Mouse (Mus musculus) heart, embryonic 10.5 days (tissue): ENCODE results near the gene Ulk4. TPM values are rescaled to one million over a fixed set of nuclear protein-coding genes. Genes with fewer than 3 reads are reported as not detected.
"Not testable (repeated sequence)": the region's sequence is repeated elsewhere in the genome, so short reads cannot be mapped to it uniquely, and the experiment has no call there.

Experiments used
- DNase-seq: peaks from one replicate; pipeline ENCODE4 v3.0.0-alpha.2; 2017; ENCODE audit warnings: low spot score
- H3K27ac ChIP-seq: fragments of 300-500 bp; sonication (generic); 2 replicates; pipeline ENCODE4 v1.5.1; 2016; ENCODE audit warnings: mild to moderate bottlenecking
- H3K27me3 ChIP-seq: fragments of 300-500 bp; sonication (generic); 2 replicates; pipeline ENCODE4 v1.6.1; 2016; ENCODE audit warnings: mild to moderate bottlenecking; ENCODE audit not compliant: poor library complexity, insufficient read depth, severe bottlenecking
- H3K36me3 ChIP-seq: fragments of 300-500 bp; sonication (generic); 2 replicates; pipeline ENCODE4 v1.6.1; 2016; ENCODE audit warnings: mild to moderate bottlenecking, moderate library complexity
- H3K4me1 ChIP-seq: fragments of 300-500 bp; sonication (generic); 2 replicates; pipeline ENCODE4 v1.6.1; 2016; ENCODE audit warnings: mild to moderate bottlenecking
- H3K4me3 ChIP-seq: fragments of 300-500 bp; sonication (generic); 2 replicates; pipeline ENCODE4 v1.5.1; 2016; ENCODE audit warnings: mild to moderate bottlenecking, moderate library complexity
- H3K9me3 ChIP-seq: fragments of 300-500 bp; sonication (generic); 2 replicates; pipeline ENCODE4 v1.6.1; 2016; ENCODE audit warnings: mild to moderate bottlenecking, moderate library complexity
- WGBS: fragments of 180-500 bp; shearing (Covaris S2); methylation state at CpG from one replicate; pipeline ENCODE4 v1.1.7; 2016; 5-methylcytosine and 5-hydroxymethylcytosine counted together
- polyA plus RNA-seq: library from polyadenylated mRNA; unstranded; fragments of >200 nt; fragmentation: Nextera tagmentation; extraction: Ambion mirVana; gene quantifications from 2 replicates; pipeline ENCODE4 v1.2.1, GENCODE M21; 2016

Ulk4 gene
- polyA plus RNA-seq, 1 experiment from 2014 or later, result 98.5 TPM

GRCm38 (mm10) chr9:120932371-120932770, 344.6 kb downstream of the Ulk4 start:
- 0 out of 2 replicates have a peak, but pooled peaks cover under 1% of the 10 kb centered on the region for H3K36me3 ChIP-seq
- H3K27me3 ChIP-seq, result no peaks in the 10 kb centered on the region
- 63% methylated on average over 6 of the region's 6 CpGs for WGBS
- H3K9me3 ChIP-seq, result no peaks in the 10 kb centered on the region
- no peak overlapping the region for H3K4me3 ChIP-seq
- peaks cover 28% of the 10 kb centered on the region for H3K4me1 ChIP-seq
- no peak for DNase-seq
- H3K27ac ChIP-seq, result no peak overlapping the region

DNA sequence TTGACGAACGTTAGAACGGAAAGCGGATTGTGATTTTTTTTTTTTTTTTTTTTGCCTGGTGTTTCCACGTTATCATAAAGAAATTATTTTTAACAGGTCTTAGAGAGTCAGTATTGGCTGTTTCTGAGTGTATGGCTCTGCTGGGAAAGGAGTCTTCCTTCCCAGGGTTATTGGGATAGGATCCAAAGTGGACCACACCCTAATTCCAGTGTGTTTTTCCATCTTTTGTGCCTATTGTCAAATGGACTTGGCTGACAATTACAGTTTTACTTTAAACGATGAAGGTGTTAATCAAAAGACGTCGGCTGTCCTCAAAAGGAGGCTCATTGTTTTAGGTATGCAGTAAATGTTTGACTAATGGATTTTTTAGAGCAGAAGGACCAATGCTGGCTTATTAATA, 346.2 kb downstream of the Ulk4 start:
- Histone ChIP-seq H3K9me3 (no peaks in the 10 kb centered on the region), H3K36me3 (no peaks in the 10 kb centered on the region), H3K4me3 (no peak overlapping the region), H3K4me1 (peaks cover 16% of the 10 kb centered on the region), H3K27ac (no peak overlapping the region), H3K27me3 (no peaks in the 10 kb centered on the region)
- no peak for DNase-seq
- WGBS, result 80% methylated on average over 8 of the region's 8 CpGs

DNA sequence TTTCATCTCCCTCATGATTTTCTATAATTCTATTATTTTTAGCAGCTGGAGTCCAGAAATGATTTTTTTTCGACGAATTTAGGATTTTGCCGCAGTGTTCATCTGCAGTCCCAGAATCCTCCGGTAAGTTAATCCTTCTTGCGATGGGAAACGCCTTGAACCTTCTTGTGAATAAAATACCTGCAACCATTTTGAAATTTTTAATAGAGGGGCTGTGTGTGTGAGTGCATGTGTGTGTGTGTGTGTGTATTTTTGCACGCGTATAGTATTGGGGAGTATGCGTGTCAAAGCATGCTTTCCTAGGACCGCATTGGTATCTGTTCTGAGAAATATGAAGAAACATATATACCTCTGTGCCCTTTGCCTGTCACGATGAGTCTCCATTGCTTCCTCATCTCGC, 347.0 kb downstream of the Ulk4 start:
- Histone ChIP-seq H3K27ac (no peak overlapping the region), H3K4me1 (peaks cover 8% of the 10 kb centered on the region), H3K4me3 (no peak overlapping the region), H3K36me3 (no peaks in the 10 kb centered on the region), H3K9me3 (no peaks in the 10 kb centered on the region), H3K27me3 (no peaks in the 10 kb centered on the region)
- DNase-seq, result no peak
- 91% methylated on average over 12 of the region's 12 CpGs for WGBS

DNA sequence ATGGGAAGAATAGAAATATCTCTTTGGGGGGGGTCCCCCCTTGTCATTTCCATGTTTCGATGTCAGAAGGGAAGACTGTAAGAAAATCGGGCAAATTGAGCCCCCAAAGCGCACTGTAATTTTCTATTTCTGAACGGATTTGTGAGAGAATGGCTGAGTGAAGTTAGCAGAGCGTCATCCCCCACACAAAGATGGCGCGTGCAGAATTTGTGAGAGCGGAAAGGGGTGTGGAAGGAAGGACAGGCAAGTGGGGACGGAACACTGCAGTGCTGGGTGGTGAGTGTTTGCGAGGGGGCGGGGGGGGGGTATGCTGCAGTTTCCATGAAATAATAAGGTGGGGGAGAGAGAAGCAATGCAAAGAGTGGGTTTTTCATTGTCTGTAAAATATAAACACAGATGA, 347.9 kb downstream of the Ulk4 start, which contains the start of gene Ctnnb1:
Ctnnb1 (plus strand) TSS at position 136 of the 400 bp plus-strand sequence.
- 92% methylated on average over 11 of the region's 11 CpGs for WGBS
- Histone ChIP-seq H3K9me3 (no peaks in the 10 kb centered on the region), H3K27ac (no peak within 1 kb of the TSS), H3K4me3 (no peak within 1 kb of the TSS), H3K4me1 (peaks cover 8% of the 10 kb centered on the region), H3K27me3 (no peaks in the 10 kb centered on the region), H3K36me3 (no peaks in the 10 kb centered on the region)
- DNase-seq, result no peak

DNA sequence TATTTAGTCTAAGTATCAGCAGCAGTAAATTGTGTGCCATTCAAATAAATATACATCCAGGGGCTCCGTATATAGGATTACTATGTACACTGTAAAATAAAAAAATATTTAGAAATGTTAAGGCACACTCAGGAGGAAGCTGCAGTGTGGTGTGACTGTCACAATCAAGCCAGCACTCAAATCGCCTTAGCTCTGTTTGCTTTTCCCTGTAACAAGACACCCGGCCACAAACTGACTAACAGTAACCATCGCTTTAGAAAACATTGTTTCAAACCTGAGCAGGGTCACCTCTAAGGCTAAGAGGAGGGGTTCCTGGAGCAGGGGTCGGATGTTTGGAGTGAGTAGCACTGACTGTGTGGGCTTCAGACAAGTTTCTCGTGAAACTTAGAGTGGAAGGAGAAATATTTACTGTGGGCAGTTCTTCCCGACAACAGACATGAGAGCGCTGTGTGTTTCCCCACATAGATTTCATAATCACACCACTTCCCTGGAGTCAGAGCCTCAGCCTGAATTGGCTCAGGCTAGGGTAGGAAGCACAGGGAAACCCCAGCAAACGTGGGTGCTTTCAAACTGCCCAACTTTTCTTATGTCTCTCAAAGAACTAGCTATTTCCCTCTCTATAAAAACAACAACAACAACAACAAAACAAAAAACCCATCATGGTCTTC, 349.9 kb downstream of the Ulk4 start:
- no peak for DNase-seq
- no peak overlapping the region for H3K4me3 ChIP-seq
- no peak overlapping the region for H3K27ac ChIP-seq
- no peaks in the 10 kb centered on the region for H3K27me3 ChIP-seq
- no peaks in the 10 kb centered on the region for H3K9me3 ChIP-seq
- H3K36me3 ChIP-seq, result no peaks in the 10 kb centered on the region
- H3K4me1 ChIP-seq, result no peaks in the 10 kb centered on the region; the same call in 1 of the 2 replicates
- WGBS, result 23% methylated on average over 9 of the region's 9 CpGs

GRCm38 (mm10) chr9:120926126-120926525, 350.9 kb downstream of the Ulk4 start:
- DNase-seq, result no peak
- Histone ChIP-seq H3K4me1 (no peaks in the 10 kb centered on the region; the same call in 1 of the 2 replicates), H3K4me3 (no peak overlapping the region), H3K9me3 (no peaks in the 10 kb centered on the region), H3K27me3 (no peaks in the 10 kb centered on the region), H3K27ac (no peak overlapping the region), H3K36me3 (no peaks in the 10 kb centered on the region)
- 61% methylated on average over 1 of the region's 1 CpGs for WGBS

DNA sequence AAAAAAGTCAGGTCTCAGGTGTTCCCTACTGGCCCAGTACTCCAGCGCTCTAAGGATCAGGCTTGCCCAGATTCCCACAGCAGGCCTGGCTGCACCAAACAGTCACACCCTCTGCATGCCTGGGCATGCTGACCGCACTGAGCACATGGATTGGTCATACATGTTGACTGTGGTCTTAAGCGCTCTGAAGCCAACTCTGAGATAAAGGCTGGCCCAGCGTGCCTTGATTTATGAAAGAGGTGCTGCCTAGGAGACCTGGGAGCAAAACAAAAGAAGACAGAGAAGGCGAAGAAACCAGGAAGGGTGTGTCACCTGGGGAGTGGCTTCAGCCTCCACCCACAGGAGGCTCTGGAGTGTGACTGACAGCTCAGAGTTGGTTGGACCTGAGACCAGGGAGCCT, 357.9 kb downstream of the Ulk4 start:
- Histone ChIP-seq H3K4me3 (no peak overlapping the region), H3K27ac (no peak overlapping the region), H3K9me3 (no peaks in the 10 kb centered on the region), H3K36me3 (no peaks in the 10 kb centered on the region), H3K27me3 (no peaks in the 10 kb centered on the region), H3K4me1 (peaks cover 24% of the 10 kb centered on the region)
- WGBS, result 73% methylated on average over 5 of the region's 5 CpGs
- no peak for DNase-seq

DNA sequence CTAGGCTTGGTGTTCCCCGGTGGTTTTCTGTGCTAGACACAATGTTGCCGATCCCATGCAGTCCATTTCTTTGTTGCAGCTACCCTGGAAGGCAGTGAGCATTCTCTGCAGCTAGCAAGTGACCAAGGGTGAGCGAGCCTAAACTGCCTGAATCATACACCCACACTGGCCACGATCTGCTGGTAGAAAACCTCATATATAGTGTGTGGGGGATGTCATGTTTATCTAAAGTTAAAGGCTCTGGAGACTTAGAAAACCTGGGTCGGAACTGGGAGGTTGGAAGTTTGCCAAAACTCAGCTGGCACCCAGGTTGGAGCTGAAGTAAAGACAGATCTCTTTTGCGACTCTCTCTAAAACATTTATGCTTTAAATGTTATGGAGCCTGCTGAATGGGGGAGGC, 358.4 kb downstream of the Ulk4 start:
- DNase-seq, result no peak
- peaks cover 24% of the 10 kb centered on the region for H3K4me1 ChIP-seq
- H3K27ac ChIP-seq, result peak overlapping the region; percentile 57; the same call in 1 of the 2 replicates
- H3K4me3 ChIP-seq, result no peak overlapping the region
- 44% methylated on average over 6 of the region's 6 CpGs for WGBS
- no peaks in the 10 kb centered on the region for H3K36me3 ChIP-seq
- no peaks in the 10 kb centered on the region for H3K9me3 ChIP-seq
- H3K27me3 ChIP-seq, result no peaks in the 10 kb centered on the region

DNA sequence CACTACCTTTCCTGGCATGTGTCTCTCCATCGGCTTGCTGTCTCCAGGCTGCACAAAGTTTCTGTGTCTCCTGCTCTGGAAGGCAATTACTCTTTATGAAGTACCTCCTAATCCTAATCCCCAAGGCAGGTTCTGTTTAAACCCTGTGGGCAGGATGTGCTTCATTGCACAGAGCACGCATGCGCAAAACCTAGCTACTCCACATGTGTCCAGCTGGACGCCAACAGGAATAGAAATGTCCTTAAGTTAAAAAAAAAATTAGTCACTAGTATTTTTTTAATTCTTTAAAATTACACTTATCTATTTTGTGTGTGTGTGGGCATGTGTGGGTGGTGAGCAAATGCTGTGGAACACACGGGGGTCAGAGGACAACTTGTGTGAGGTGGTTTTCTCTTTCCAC, 358.8 kb downstream of the Ulk4 start:
- 85% methylated on average over 5 of the region's 5 CpGs for WGBS
- Histone ChIP-seq H3K27me3 (no peaks in the 10 kb centered on the region), H3K4me3 (no peak overlapping the region), H3K4me1 (peaks cover 24% of the 10 kb centered on the region), H3K9me3 (no peaks in the 10 kb centered on the region), H3K27ac (no peak overlapping the region), H3K36me3 (no peaks in the 10 kb centered on the region)
- no peak for DNase-seq

GRCm38 (mm10) chr9:120917619-120918018, 359.4 kb downstream of the Ulk4 start:
- not testable (repeated sequence) for H3K27ac ChIP-seq, H3K9me3 ChIP-seq, H3K27me3 ChIP-seq, H3K4me3 ChIP-seq, H3K36me3 ChIP-seq, DNase-seq
- 82% methylated on average over 2 of the region's 2 CpGs for WGBS
- H3K4me1 ChIP-seq, result peaks cover 24% of the 10 kb centered on the region

GRCm38 (mm10) chr9:120914877-120915459, 362.0 kb downstream of the Ulk4 start:
- 68% methylated on average over 14 of the region's 14 CpGs for WGBS
- peak; percentile 79 for DNase-seq
- Histone ChIP-seq H3K27me3 (no peaks in the 10 kb centered on the region), H3K9me3 (no peaks in the 10 kb centered on the region), H3K4me1 (peaks cover 24% of the 10 kb centered on the region), H3K36me3 (no peaks in the 10 kb centered on the region), H3K4me3 (no peak overlapping the region), H3K27ac (peak overlapping the region; percentile 23)

GRCm38 (mm10) chr9:120914429-120914828, 362.6 kb downstream of the Ulk4 start:
- peak overlapping the region; percentile 23 for H3K27ac ChIP-seq

GRCm38 (mm10) chr9:120913152-120913551, 363.8 kb downstream of the Ulk4 start:
- 72% methylated on average over 13 of the region's 13 CpGs for WGBS
- Histone ChIP-seq H3K27ac (no peak overlapping the region), H3K36me3 (no peaks in the 10 kb centered on the region), H3K27me3 (no peaks in the 10 kb centered on the region), H3K9me3 (no peaks in the 10 kb centered on the region), H3K4me1 (peaks cover 10% of the 10 kb centered on the region), H3K4me3 (no peak overlapping the region)
- DNase-seq, result no peak

More at GRCm38 (mm10) chr9:120914429-120914828, 362.6 kb downstream of the Ulk4 start:
- Histone ChIP-seq H3K27me3 (no peaks in the 10 kb centered on the region), H3K4me1 (peaks cover 23% of the 10 kb centered on the region), H3K4me3 (no peak overlapping the region), H3K36me3 (no peaks in the 10 kb centered on the region), H3K9me3 (no peaks in the 10 kb centered on the region)
- 79% methylated on average over 4 of the region's 4 CpGs for WGBS
- no peak for DNase-seq
